Mouse (Mus musculus) layer of hippocampus, adult 8-10 months (tissue): ENCODE measurements at regions not wholly inside any gene's neighbourhood (a gene's known extent, or its start where the extent isn't known, plus 50 kb on each side); places are given as distances from the start of the nearest gene placed in this dataset.

Source experiments
- DNase-seq, 2 experiments: peaks; one replicate each; pipeline ENCODE4 v3.0.0; 2022; ENCODE audit warnings: low spot score in 2 of 2

DNA sequence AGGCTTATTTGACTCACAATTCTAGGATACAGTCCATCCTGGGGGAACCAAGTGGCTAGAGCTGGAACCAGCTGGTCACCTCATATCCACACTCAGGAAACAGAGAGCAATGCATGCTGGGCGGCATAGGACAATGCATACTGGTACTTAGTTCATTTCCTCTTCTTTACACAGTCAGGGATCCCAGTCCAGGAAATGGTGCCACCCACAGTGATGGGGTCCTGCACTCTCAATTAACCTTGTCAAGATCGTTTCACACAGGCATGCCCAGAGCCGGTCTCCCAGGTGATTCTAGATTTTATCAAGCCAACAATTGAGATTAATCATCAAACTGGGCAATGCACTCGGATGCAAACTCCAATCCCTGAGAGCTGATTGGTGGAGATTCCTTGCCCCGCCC, 145.7 kb upstream of the Prox1 start:
- DNase-seq: no peak

DNA sequence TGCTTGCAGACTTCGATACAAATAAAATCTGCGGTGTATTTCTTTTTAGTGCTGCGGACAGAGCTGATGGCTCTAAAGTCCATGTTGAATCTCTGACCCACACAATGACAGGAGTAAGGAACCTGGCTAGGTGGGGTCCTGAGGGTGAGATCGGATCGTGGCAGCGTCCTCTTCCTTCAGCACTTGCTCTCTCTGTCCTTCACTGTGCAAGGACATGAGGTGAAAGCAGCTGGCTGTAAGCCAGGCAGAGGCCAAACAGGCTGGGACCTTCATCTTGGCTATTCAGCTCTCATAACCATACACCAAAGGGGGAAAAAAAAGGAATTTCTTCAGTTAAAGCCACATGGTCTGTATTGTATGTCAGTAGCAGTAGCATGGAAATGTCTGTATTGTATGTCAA, 139.3 kb upstream of the Prox1 start:
- no peak for DNase-seq

DNA sequence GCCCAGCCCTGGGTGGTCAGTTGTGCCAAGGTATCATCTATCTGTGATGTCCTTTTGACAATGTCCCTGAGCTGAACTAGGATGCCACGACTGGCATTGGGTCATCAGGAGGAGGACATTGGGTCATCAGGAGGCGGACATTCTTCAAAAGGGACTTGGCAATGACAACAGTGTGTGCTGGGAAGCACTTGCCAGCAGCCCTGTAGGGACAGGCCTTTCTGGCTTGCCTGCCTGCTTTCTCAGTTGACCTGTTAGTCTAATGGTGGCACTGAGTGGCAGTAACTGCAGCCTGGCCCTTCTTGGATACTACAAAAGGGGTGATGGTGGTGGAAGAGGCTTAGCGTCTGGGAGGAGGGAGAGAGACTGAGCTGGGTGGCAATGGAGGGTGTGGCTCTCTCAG, 137.2 kb upstream of the Prox1 start:
- no peak for DNase-seq

- DNase-seq: no peak
Observed at GRCm38 (mm10) chr1:190297666-190298327, 127.3 kb upstream of the Prox1 start.

- DNase-seq: no peak
Observed at GRCm38 (mm10) chr1:190290061-190290460, 119.5 kb upstream of the Prox1 start.

GRCm38 (mm10) chr1:190286481-190287145, 116.1 kb upstream of the Prox1 start:
- DNase-seq: no peak

GRCm38 (mm10) chr1:190285636-190286035, 115.1 kb upstream of the Prox1 start:
- no peak for DNase-seq

DNA sequence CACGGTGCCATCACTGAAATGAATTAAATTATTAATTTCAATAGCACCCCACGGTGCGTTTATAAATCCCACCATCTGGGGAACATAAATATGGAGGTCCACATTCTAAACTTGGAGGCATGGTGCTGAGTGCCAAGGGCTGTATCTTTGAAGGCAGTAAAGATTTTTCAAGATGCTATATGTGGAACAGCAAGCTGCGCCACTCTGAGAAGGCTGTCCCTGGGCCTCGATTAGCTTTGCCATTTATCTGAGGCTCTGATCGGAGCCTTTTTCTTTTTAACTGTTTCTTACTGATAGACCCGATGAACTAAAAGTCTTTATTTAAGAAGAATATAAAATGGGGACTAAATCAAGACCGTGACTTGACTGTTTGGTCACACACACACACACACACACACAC, 114.5 kb upstream of the Prox1 start:
- no peak for DNase-seq

DNA sequence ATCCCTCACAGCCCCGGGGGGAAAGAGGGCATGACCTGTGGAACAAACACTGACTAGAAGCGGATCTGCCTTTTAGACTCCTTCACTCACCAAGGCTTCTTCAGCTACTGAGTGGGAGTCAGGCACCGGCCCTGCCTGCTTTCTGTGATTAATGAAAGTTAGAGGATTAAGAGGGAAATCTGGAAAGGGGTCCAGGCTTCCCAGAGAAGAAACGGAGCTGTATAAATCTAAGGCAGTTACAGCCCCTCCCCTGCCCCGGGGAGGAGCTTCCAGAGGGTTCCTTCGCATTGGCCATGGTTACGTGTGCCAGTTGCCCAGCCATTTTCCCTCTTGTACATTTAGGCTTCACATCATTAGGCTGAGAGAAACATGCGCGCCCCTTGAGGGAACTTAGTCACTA, 113.6 kb upstream of the Prox1 start:
- no peak for DNase-seq

GRCm38 (mm10) chr1:190280081-190280858, 109.8 kb upstream of the Prox1 start:
- peak; percentile 66 to 76 for DNase-seq

GRCm38 (mm10) chr1:190274911-190275310, 104.4 kb upstream of the Prox1 start:
- peak; percentile 13 to 34 for DNase-seq

GRCm38 (mm10) chr1:190270784-190271385, 100.4 kb upstream of the Prox1 start:
- DNase-seq: no peak

- DNase-seq: no peak
Observed at GRCm38 (mm10) chr1:190269181-190269580, 98.7 kb upstream of the Prox1 start.

- no peak for DNase-seq
Observed at GRCm38 (mm10) chr1:190265085-190265780, 94.7 kb upstream of the Prox1 start.

DNA sequence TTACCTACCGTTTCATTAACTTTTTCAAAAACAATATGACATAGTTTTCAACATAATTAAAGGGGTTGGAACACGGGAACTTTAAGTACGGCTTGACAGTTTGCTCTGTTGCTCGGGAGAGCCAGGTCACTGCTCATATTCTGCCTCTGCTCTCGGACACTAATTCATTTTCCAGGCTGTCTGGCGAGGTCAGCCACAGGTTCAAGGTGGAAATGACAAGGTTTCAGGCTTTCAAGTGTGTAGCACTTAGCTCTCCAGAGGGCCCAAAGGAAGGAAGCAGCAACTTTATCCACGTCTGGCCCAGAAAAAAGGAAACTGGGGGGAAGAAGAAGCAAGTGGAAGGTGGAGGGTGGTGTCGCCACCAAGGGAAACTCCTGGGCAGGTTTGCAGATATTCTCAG, 94.0 kb upstream of the Prox1 start:
- DNase-seq: no peak

- DNase-seq: no peak
Observed at GRCm38 (mm10) chr1:190263620-190264019, 93.1 kb upstream of the Prox1 start.

- no peak for DNase-seq
Observed at GRCm38 (mm10) chr1:190259576-190259975, 89.1 kb upstream of the Prox1 start.

DNA sequence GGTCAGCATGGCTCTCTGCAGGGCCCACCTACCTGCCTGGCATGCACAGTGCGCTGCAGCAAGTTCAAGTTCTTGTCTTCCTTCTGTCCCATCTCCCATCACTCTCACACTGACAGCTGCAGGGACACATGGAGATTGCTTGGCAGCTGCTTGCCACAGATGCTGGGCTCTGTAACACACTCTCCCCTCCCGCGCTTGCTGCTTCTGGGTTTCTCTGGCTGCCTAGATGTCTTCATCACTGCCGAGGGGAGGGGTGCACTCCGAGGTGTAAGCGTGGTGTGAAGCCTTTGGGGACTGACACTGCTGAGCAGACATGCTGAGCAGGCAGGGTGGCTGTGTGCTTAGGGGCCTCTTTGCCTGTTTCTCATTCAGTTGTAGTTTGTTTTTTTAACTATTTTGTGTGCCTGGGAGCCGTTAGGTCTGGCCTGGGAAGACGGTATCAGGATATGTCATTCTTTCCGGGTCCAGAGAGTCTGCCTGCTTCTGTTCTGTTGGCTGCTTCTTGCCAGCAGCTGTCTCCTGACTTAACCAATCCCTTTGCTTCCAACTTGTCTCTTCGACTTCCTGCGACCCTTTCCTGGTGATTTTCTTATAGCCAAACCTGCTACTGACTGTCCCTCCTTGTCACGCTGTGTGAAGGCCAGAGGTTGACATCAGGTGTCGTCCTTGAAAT, 80.2 kb upstream of the Prox1 start:
- DNase-seq: peak; percentile 21 to 34

GRCm38 (mm10) chr1:190242526-190242925, 72.0 kb upstream of the Prox1 start:
- DNase-seq: no peak

GRCm38 (mm10) chr1:190239796-190240195, 69.3 kb upstream of the Prox1 start:
- DNase-seq: no peak

- DNase-seq: no peak
Observed at GRCm38 (mm10) chr1:190230866-190231265, 60.4 kb upstream of the Prox1 start.
